Mouse (Mus musculus) heart, adult 2 months (tissue): ENCODE measurements around the gene Dnal1.

Source experiments
- CTCF ChIP-seq: fragments of 200-600 bp; IDR thresholded peaks from 2 replicates; pipeline ENCODE4 v1.8.1; 2022; ENCODE audit warnings: antibody characterized with exemption, mild to moderate bottlenecking, moderate library complexity
- EP300 ChIP-seq: fragments of 200-500 bp; IDR thresholded peaks from 2 replicates; pipeline ENCODE4 v1.6.1; 2011; ENCODE audit warnings: low read depth, low read length, control low read depth; ENCODE audit not compliant: insufficient read depth
- POLR2A ChIP-seq: fragments of 200-500 bp; IDR thresholded peaks from 2 replicates; pipeline ENCODE4 v1.6.1; 2011; ENCODE audit warnings: mild to moderate bottlenecking, low read depth, low read length, control low read depth; ENCODE audit not compliant: insufficient read depth

GRCm38 (mm10) chr12:84192741-84193641, 78.8 kb downstream of the Dnal1 start:
- TF ChIP-seq CTCF (no peak), EP300 (no peak), POLR2A (no peak)
